Mouse (Mus musculus) embryonic stem cell, embryonic (primary cell): ENCODE measurements around the gene Racgap1.

Experiments
- CTCF ChIA-PET, 4 experiments: fragments of 300-600 bp in 2 of 4; fragments of 350-600 bp in 2 of 4; sonication (Branson Sonifier 250); formaldehyde crosslinking; loops; one replicate each; lab custom pipeline; 2022; ENCODE audit warnings: inconsistent platforms in 2 of 4; lab: Charles Lee
- POLR2A ChIA-PET, 4 experiments: fragments of 300-600 bp in 2 of 4; fragments of 350-600 bp in 2 of 4; sonication (Branson Sonifier 250); formaldehyde crosslinking; loops; one replicate each; lab custom pipeline; 2022; ENCODE audit warnings: antibody characterized with exemption in 4 of 4, inconsistent platforms in 1 of 4; lab: Charles Lee

Racgap1 gene

DNA sequence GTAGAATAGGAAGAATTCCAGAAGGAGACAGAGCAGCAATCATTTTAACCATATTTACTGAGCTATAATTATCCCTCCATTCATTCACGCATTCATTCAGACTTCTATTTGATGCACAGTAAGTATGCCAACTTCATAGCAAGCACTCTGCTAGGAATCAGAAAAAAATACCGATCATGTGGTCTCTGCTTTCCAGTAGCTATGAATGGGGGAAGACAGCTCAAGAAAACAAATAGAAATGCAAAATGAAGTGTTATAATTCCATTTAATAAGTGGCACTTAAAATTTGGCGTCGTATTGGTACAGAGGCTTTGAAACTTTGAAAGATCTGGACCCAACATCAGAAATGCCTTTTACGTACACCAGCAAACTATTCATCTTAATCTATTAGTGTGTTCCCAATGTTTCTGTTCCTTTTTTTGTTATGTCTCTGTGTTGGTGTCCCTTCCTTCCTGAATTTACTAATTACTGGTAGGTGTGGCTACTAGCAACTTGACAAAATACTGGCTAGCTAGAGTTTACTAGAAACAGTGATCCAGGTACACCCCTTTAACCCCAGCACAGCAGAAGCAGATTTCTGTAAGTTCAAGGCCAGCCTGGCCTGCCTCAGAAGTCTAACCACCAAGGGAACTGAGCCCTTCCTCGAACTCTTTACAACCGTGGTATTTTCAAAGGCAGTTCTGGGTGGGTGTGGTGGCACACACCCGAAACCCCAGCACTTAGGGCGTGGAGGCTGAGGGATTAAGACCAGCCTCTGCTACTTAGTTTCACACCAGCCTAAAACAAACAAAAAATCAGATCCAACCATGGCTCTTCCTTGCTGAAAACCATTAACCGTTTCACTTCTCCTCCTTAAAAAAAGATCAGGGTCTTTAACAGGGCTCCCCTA lies 772 bp upstream of the Racgap1 start:
- POLR2A ChIA-PET: interaction anchor here (0.6 to 13.2 kb wide), 73 partner anchors 8 to 1149 kb away, joined by 3 to 107 read pairs (median 4); partner anchors contain the start of genes Cox14 (in 2 of the 4), Asic1 (in 1 of the 4), Bcdin3d (in 1 of the 4) and Dazap2 (in 1 of the 4)
- CTCF ChIA-PET: interaction anchor here (0.6 to 4.1 kb wide), 24 partner anchors 10 to 723 kb away, joined by 3 to 20 read pairs (median 4); partner anchors contain the start of genes Cox14 (in 2 of the 4), Asic1 (in 1 of the 4) and Gm17349 (in 1 of the 4)

DNA sequence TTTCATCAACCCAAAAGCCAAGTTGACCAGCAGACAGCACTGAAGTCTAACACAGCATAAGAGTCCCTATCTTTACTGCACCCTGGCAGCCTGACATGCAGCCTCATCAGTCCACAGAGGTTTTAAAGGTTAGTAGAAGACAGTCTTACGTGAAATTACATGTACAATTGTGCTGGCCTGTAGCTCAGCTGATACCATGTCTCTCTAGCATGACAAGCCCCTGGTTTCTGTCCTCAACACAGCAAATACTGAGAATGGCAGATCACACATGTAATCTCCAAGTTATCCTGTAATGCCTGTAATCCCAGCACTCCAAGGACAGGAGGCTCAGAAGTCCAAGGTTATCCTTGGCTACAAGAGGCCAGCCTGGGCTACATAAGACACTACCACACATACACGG lies 1.2 kb downstream of the Racgap1 start:
- ChIA-PET CTCF (interaction anchor here in 3 of 4 experiments (0.6 to 2.7 kb wide), 3 partner anchors 19 to 224 kb away, joined by 3 to 11 read pairs (median 4); no protein-coding TSS in a partner anchor), POLR2A (interaction anchor here (0.6 to 13.2 kb wide), 23 partner anchors 8 to 1086 kb away, joined by 3 to 107 read pairs (median 4); partner anchors contain the start of genes Asic1 (in 1 of the 4) and Cox14 (in 1 of the 4))

GRCm38 (mm10) chr15:99649067-99649761 lies 2.2 kb downstream of the Racgap1 start:
- ChIA-PET POLR2A (interaction anchor here in 3 of 4 experiments (0.5 to 13.2 kb wide), 13 partner anchors 8 to 324 kb away, joined by 3 to 107 read pairs (median 4); partner anchors contain the start of gene Asic1 (in 1 of the 3)), CTCF (interaction anchor here in 3 of 4 experiments (0.6 to 1.2 kb wide), 5 partner anchors 9 to 44 kb away, joined by 3 to 4 read pairs (median 3); no protein-coding TSS in a partner anchor)

DNA sequence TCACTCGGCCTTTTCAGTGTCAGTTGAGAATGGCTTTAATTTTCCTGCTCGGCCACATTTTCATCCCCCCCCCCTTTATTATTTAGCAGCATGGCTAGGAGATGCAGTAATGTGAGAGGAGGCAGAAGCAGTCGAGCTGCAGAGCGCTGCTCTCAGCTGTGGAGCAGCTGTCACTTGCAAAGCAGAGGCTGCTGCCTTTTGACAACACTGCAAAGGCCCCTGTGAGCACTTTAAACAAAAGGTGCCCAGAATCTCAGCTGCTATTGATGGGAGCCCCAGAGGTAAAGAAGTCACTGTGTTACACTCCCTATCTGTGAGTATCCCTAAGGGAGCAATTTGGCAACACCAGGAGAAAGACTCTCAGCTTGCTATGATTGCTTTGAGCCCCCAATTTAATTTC lies 3.1 kb downstream of the Racgap1 start:
- CTCF ChIA-PET: interaction anchor here in 2 of 4 experiments (0.6 to 1.0 kb wide), 5 partner anchors 16 to 580 kb away, joined by 3 to 6 read pairs (median 3); no protein-coding TSS in a partner anchor
- POLR2A ChIA-PET: interaction anchor here in 3 of 4 experiments (0.6 to 13.2 kb wide), 15 partner anchors 9 to 1032 kb away, joined by 3 to 107 read pairs (median 4); partner anchors contain the start of genes Asic1 (in 1 of the 3) and Gm17349 (in 1 of the 3)

DNA sequence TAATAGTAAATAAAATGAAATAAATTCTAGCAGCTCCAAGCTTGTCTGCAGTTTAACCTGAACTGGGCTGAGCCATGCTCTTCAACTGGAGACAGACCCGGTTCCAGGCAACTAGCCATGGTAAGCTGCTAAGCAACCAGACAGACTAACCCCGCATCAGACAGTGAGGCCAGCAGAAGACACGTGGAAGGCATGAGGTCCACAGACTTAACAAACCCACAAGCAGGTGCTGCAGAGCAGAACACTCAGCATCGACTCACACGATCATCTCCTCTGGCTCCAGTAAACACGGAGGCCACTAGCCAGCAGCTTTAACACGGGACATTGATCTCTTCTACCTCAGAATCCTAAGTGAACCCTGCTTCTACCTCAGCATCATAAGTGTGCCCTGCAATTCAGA lies 6.7 kb downstream of the Racgap1 start:
- POLR2A ChIA-PET: interaction anchor here in 3 of 4 experiments (0.6 to 13.2 kb wide), 7 partner anchors 9 to 241 kb away, joined by 3 to 107 read pairs (median 4); partner anchors contain the start of gene Asic1 (in 1 of the 3)
- CTCF ChIA-PET: interaction anchor here in 3 of 4 experiments (0.5 to 1.8 kb wide), 5 partner anchors 9 to 228 kb away, joined by 3 to 4 read pairs (median 3); no protein-coding TSS in a partner anchor

GRCm38 (mm10) chr15:99643832-99644231 lies 7.6 kb downstream of the Racgap1 start:
- ChIA-PET CTCF (interaction anchor here in 1 of 4 experiments (1.1 kb wide), 1 partner anchor 34 kb away, joined by 3 read pairs; no protein-coding TSS in a partner anchor), POLR2A (interaction anchor here in 1 of 4 experiments (1.1 kb wide), 1 partner anchor 35 kb away, joined by 3 read pairs; no protein-coding TSS in a partner anchor)

- POLR2A ChIA-PET: interaction anchor here in 3 of 4 experiments (0.6 to 2.4 kb wide), 6 partner anchors 9 to 375 kb away, joined by 3 to 13 read pairs (median 4); partner anchors contain the start of gene Racgap1 (in 2 of the 3)
- CTCF ChIA-PET: interaction anchor here in 2 of 4 experiments (0.8 to 1.0 kb wide), 2 partner anchors 9 to 71 kb away, joined by 3 to 12 read pairs; partner anchors contain the start of gene Racgap1 (in 1 of the 2)
Observed at GRCm38 (mm10) chr15:99642622-99643021, 8.8 kb downstream of the Racgap1 start.

DNA sequence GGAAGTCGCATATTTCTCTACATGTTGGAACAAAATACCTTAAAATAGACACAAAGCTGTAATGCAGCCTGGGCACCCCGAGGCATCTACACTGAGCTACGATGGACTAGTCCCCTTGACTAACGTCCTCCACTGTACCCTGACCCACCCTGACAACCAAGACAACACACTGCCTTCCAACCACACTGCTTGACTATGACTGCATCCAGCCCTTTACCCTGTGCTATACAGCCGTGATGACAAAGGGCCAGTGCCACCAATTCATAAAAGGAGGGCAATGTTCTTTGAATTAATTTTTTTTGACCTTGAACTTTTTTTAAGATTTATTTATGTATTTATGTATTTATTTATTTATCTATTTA lies 13.4 kb downstream of the Racgap1 start:
- ChIA-PET POLR2A (interaction anchor here in 3 of 4 experiments (0.6 to 3.2 kb wide), 16 partner anchors 8 to 47 kb away, joined by 3 to 38 read pairs (median 4); partner anchors contain the start of gene Racgap1 (in 2 of the 3)), CTCF (interaction anchor here in 2 of 4 experiments (1.1 to 2.8 kb wide), 6 partner anchors 13 to 86 kb away, joined by 3 to 18 read pairs (median 4); partner anchors contain the start of gene Racgap1 (in 1 of the 2))

DNA sequence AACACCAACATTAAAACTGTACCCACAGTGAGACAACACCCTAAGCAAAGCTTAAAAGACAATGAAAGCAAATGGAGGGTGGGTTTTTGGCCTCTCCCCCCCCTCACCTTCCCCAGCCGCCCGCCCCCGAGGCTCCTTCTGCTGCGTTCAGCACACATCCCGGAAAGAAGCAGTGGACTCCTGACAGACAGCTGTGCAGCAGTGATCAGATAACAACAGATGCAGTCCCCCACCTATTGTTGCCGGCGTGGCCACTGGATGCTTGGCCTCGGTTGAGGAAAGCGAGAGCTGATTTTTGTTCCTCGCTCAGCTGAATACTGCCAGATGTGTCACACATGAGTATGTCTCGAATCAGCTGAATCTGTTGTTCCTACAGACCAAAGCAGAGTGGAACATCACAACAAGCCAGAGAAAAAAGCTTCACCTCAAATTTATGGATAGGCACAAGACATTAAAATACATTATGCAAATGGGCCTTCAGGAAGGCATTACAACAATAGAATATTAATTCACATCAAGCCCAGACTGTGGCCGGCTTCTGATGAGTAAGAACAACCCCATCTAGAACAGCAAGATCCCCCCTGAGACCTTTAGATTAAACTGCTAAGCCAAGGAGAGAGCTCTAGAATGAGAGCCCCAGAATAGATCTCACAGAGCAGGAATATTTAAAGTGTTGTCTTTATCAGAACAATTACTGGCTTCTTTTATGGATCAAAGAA lies 13.9 kb downstream of the Racgap1 start:
- ChIA-PET POLR2A (interaction anchor here (0.5 to 3.2 kb wide), 21 partner anchors 9 to 787 kb away, joined by 3 to 38 read pairs (median 3); partner anchors contain the start of gene Racgap1 (in 2 of the 4)), CTCF (interaction anchor here in 2 of 4 experiments (1.1 to 2.8 kb wide), 7 partner anchors 14 to 87 kb away, joined by 3 to 18 read pairs (median 4); partner anchors contain the start of gene Racgap1 (in 1 of the 2))

- ChIA-PET POLR2A (interaction anchor here in 2 of 4 experiments (1.3 to 1.4 kb wide), 2 partner anchors 17 to 44 kb away, joined by 3 to 5 read pairs; partner anchors contain the start of gene Racgap1 (in 1 of the 2)), CTCF (interaction anchor here in 1 of 4 experiments (0.9 kb wide), 1 partner anchor 17 kb away, joined by 3 read pairs; the partner anchor contains the start of gene Racgap1)
Observed at GRCm38 (mm10) chr15:99634702-99635101, 16.8 kb downstream of the Racgap1 start.

DNA sequence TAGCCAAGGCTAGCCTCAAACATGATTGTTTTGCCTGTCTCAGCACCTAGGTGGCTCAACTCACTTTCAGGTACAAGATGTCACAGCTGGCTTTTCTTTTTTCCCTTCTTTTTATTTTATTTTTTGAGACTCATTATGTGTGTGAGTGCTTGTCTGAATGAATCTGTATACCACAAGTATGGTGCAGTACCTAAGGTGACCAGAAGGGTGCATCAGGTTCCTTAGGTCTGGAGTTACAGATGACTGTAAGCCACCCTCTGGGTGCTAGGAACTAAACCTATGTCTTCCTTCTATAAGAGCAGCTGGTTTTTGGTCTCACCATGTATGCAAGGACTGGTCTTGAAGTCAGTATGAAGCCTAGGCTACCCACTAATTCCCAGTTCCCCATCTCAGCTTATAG lies 19.8 kb downstream of the Racgap1 start:
- ChIA-PET CTCF (interaction anchor here (0.6 to 2.1 kb wide), 23 partner anchors 8 to 1851 kb away, joined by 3 to 7 read pairs (median 3); partner anchors contain the start of gene Racgap1 (in 1 of the 4)), POLR2A (interaction anchor here in 3 of 4 experiments (0.7 to 1.8 kb wide), 10 partner anchors 11 to 140 kb away, joined by 3 to 7 read pairs (median 4); partner anchors contain the start of gene Racgap1 (in 1 of the 3))

DNA sequence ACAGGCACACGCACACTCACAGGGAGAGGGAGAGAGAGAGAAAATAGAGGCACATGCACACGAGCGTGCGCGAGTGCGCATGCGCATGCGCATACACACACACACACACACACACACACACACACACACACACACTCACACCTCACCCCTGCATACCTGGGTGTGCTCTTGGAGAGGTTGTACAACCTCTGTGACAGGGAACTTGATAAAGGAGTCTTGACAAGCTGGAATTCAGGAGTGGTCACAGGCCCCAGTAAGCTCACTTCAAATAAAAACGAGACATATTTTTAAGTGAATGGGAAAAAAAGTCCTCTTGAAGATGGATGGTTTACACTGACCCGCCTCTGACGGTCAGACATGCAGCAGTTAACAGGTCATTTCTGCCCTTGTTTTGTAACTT lies 29.4 kb downstream of the Racgap1 start:
- ChIA-PET CTCF (interaction anchor here in 2 of 4 experiments (0.6 to 0.9 kb wide), 3 partner anchors 10 to 104 kb away, joined by 3 to 6 read pairs (median 3); partner anchors contain the start of gene Cox14 (in 1 of the 2)), POLR2A (interaction anchor here in 3 of 4 experiments (0.6 to 1.9 kb wide), 5 partner anchors 11 to 29 kb away, joined by 3 to 6 read pairs (median 3); partner anchors contain the start of gene Racgap1 (in 2 of the 3))

GRCm38 (mm10) chr15:99619821-99620220 lies 31.6 kb downstream of the Racgap1 start:
- ChIA-PET POLR2A (interaction anchor here in 2 of 4 experiments (0.9 to 2.7 kb wide), 5 partner anchors 12 to 28 kb away, joined by 3 to 10 read pairs (median 4); no protein-coding TSS in a partner anchor), CTCF (interaction anchor here in 2 of 4 experiments (0.8 to 2.3 kb wide), 5 partner anchors 23 to 59 kb away, joined by 3 to 9 read pairs (median 5); no protein-coding TSS in a partner anchor)

GRCm38 (mm10) chr15:99618595-99618994 lies 32.9 kb downstream of the Racgap1 start:
- POLR2A ChIA-PET: interaction anchor here in 1 of 4 experiments (1.1 to 1.5 kb wide), 3 partner anchors 10 to 73 kb away, joined by 3 to 5 read pairs (median 3); no protein-coding TSS in a partner anchor
- CTCF ChIA-PET: interaction anchor here in 3 of 4 experiments (0.6 to 1.5 kb wide), 3 partner anchors 23 to 117 kb away, joined by 3 read pairs; no protein-coding TSS in a partner anchor

GRCm38 (mm10) chr15:99615246-99615645 lies 36.2 kb downstream of the Racgap1 start:
- CTCF ChIA-PET: interaction anchor here in 3 of 4 experiments (1.0 to 2.4 kb wide), 3 partner anchors 20 to 199 kb away, joined by 4 to 15 read pairs (median 5); partner anchors contain the start of gene Cox14 (in 1 of the 3)
- POLR2A ChIA-PET: interaction anchor here (0.6 to 1.6 kb wide), 7 partner anchors 18 to 179 kb away, joined by 3 to 6 read pairs (median 3); partner anchors contain the start of gene Racgap1 (in 1 of the 4)
